Mouse (Mus musculus) left cerebral cortex, adult 2 months (tissue): Measurements from ENCODE around the gene Sik2. TPM values are rescaled to one million over a fixed set of nuclear protein-coding genes. Genes with fewer than 3 reads are reported as not detected.
A peak's percentile ranks its signal among the peaks of the same experiment; 100 is the strongest.

Experiments
- DNase-seq, 2 experiments: peaks; one replicate each; pipeline ENCODE4 v3.0.0; 2021 to 2022; ENCODE audit warnings: low spot score in 2 of 2, mixed read lengths in 1 of 2; ENCODE audit errors: extremely low spot score in 1 of 2
- H3K27ac ChIP-seq: fragments of 200-600 bp; 2 replicates; pipeline ENCODE4 v1.8.1; 2022
- H3K4me3 ChIP-seq: fragments of 200-600 bp; 2 replicates; pipeline ENCODE4 v1.8.1; 2022
- CTCF ChIP-seq: fragments of 200-600 bp; IDR thresholded peaks from 2 replicates; pipeline ENCODE4 v1.8.1; 2022; ENCODE audit warnings: antibody characterized with exemption, mild to moderate bottlenecking, moderate library complexity
- intact Hi-C: fragments of 180-260 bp; cut with DNase I; formaldehyde crosslinking; loops from one replicate; pipeline ENCODE4 v1.15.1; 2025
- total RNA-seq, 2 experiments: library from RNA; stranded (reverse); gene quantifications; 2 replicates each; pipeline ENCODE4 v1.2.3; 2021

Gene Sik2
- total RNA-seq, 2 experiments from 2014 or later, result 57.5 to 84.4 TPM

DNA sequence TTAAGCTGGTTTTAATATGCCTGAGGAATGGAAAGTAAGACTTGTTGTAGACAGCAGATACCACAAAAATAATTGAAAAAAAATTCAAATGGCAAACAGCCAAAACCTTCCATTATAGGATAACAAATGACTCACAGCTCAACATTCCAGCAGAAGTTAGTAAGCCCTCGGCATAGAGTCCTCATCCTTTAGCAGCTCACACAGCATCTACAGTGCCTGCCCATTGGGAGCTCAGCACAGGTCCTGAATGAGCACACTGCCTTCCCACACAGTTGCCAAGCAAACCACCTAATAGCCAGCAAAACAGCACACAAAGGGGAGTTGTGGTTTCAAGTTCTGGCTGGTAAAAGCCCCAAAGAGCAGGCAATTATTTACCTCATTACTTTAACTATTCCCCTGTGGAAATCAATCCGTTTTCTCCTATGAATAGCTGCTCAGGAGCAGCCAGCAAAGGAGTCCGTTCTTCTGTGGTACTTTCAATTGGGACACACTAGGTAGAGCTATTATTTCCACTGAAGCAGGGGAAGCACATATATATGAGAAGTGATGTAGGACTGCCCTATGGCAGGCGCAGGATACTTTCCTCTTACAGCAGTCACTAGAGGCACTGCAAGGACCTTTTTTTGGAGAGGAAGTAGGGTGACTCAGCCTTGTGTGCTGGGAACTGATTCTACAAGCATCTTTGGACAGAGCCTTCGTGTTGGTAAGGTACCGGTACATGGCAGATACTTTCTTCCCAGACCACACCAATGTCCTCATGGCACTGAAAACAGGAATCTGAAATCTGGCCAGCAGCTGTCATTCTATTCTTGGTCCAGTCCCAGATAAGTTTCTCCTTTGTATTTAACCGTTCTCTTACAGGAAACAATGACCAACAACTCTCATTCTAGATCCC lies 108.6 kb downstream of the Sik2 start:
- H3K4me3 ChIP-seq, result no peak overlapping the region
- TF ChIP-seq CTCF, result no peak
- DNase-seq, result no peak
- intact Hi-C loops, result no loop called here
- H3K27ac ChIP-seq, result no peak overlapping the region

DNA sequence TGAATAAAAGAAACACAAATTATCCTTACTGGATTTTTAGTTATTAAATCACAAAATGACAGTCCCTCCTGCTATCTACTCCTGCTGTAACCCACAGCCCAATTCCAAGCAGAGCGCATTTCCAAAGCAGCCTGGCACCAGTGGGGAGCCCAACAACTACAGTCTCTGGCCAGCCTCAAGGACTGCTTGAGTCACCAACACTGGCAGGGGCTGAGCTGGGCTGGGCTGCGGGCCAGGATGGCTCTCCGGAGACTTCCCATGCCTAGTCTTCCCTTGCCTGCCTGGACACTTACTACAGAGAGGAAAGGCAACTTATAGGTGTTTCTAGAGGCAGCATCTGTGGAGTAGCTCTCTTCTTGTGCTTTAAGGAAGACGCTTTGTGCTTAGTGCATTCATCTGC lies 115.2 kb downstream of the Sik2 start:
- peak; percentile 54 to 60 for DNase-seq
- Histone ChIP-seq H3K4me3 (no peak overlapping the region), H3K27ac (no peak overlapping the region)
- no peak for TF ChIP-seq CTCF
- intact Hi-C loops, result no loop called here

DNA sequence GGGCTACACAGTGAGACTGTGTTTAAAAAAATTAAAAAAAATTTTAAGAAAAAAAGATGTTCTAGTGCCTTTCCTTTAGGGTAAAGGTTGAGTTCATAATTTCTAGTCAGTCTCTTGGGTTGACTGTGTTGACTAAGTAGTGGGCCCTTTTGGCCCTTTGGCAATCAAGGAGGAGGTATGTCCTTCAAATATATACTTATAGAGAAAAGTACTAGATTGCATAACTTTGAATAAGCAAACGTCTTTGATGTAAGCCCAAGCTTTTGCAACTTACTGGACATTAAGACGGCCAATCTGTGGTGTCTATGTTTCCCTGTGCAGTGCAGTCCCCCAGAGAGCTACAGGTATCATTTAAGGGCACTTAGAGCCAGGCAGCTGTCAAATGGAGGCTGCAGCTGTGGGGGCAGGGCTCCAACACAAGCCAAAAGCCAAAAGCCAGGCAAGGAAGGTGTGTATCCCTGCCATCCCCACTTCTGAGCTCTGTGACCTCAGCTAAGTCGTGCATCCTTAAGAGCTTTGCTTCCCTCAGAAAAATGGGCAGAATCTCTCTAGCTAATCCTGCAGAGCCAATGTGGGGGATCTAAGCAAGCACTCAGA lies 118.3 kb downstream of the Sik2 start:
- DNase-seq, result no peak
- Histone ChIP-seq H3K4me3 (no peak overlapping the region), H3K27ac (no peak overlapping the region)
- intact Hi-C loops, result no loop called here
- no peak for TF ChIP-seq CTCF

DNA sequence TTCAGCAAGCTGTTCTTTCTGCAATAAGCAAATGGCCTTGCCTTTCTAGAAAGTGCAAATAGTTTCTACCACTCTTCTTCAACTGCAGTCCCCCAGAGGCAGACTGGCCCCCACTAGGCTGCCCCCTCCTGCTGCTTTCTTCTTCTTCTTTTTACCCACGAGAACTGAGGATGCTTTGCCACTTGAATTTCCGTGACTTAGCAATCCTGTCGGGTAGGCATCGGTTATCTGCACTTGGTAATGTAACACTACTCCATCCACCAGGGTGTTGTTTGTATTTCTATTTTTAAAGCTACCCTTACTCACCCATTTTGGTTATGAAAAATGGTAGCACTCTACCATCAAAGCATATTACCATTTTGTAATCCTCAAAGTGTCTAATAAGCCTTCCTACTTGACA lies 118.9 kb downstream of the Sik2 start:
- TF ChIP-seq CTCF, result no peak
- intact Hi-C loops, result no loop called here
- no peak for DNase-seq
- Histone ChIP-seq H3K4me3 (no peak overlapping the region), H3K27ac (no peak overlapping the region)

DNA sequence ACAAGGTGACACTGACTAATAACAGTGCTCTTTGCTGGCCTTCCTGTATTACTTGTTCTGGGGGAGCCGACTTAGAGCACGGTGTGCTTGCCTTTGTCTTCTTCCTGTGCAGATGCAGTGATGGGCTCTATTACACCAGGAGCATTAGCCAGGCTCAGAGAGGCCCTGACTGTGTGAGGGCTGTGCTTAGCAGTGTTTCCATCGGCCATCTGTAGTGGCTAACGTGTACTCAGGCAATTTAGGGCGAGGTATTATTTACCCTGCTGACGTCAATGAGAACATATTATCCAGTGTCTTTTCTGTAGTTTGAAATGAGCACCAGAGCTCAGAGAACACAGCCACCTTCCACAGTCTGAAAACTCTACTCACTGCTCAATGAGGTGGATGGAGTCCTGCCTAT lies 119.7 kb downstream of the Sik2 start:
- no peak for DNase-seq
- Histone ChIP-seq H3K27ac (no peak overlapping the region), H3K4me3 (no peak overlapping the region)
- intact Hi-C loops, result no loop called here
- TF ChIP-seq CTCF, result no peak

DNA sequence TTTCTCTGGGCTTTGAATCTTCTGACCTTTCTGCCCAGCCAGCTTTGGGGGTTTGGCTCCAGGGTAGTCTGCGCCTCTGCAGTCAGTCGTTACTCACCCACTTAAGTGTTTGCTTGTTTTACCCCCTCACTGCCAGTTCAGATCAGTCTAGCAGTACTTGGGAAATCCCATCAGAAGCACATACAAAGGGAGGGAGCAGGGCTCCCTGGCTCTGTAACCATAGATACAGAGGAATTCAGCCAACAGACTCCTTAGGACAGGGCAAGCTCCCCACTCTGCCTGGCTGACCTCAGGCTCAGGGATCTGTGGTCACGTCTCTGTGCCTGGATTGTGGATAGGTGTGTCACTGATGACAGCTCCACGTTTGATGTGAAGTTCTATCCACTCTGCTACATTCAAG lies 121.5 kb downstream of the Sik2 start:
- Histone ChIP-seq H3K4me3 (no peak overlapping the region), H3K27ac (peak overlapping the region; percentile 26; the same call in 1 of the 2 replicates)
- no peak for TF ChIP-seq CTCF
- no peak for DNase-seq
- intact Hi-C loops, result no loop called here

DNA sequence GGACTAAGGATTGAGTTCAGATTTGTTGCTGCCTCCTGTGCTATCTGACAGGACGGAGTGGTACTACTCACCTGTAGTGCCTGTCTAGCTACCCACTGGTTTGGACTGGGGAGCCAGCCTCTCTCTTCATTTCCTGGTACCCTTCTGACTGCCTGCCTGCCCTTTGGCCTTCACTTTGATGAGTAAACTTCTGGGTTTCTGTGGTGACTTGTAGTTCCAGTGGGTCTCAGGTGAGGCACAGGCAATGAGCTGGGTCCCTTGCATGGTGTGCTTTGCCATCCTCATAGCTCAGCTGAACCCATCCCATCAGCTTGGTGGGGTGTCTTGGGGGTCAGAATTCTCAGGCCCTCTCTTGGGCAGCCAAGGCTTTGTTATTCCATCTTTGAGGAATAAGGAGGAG lies 122.0 kb downstream of the Sik2 start:
- intact Hi-C loops, result no loop called here
- no peak for TF ChIP-seq CTCF

DNA sequence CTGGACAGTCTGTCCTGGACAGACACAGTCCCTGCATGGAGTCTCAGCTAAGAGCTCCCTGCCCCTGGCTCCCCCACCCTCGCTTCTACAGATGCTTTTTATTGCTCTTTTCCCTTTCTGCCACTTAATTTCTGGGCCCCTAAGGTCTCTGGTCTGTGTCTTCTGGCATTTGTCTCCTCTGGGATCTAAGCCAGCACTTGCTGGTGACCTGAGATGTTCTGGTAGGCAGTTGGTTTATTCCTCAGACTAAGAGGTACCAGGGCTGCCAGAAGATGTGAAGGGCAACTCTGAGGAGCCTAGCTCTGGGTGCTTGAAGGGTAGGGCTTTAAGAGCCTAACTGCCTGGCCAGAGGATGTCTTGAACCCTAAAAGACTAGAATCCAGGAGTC lies 123.3 kb downstream of the Sik2 start:
- no peak for TF ChIP-seq CTCF
- Histone ChIP-seq H3K4me3 (no peak overlapping the region), H3K27ac (peak overlapping the region; percentile 84)
- no peak for DNase-seq
- intact Hi-C loops, result no loop called here

More for the DNA sequence above, 122.0 kb downstream of the Sik2 start:
- H3K27ac ChIP-seq, result peak overlapping the region; percentile 19
- no peak for DNase-seq
- H3K4me3 ChIP-seq, result no peak overlapping the region

DNA sequence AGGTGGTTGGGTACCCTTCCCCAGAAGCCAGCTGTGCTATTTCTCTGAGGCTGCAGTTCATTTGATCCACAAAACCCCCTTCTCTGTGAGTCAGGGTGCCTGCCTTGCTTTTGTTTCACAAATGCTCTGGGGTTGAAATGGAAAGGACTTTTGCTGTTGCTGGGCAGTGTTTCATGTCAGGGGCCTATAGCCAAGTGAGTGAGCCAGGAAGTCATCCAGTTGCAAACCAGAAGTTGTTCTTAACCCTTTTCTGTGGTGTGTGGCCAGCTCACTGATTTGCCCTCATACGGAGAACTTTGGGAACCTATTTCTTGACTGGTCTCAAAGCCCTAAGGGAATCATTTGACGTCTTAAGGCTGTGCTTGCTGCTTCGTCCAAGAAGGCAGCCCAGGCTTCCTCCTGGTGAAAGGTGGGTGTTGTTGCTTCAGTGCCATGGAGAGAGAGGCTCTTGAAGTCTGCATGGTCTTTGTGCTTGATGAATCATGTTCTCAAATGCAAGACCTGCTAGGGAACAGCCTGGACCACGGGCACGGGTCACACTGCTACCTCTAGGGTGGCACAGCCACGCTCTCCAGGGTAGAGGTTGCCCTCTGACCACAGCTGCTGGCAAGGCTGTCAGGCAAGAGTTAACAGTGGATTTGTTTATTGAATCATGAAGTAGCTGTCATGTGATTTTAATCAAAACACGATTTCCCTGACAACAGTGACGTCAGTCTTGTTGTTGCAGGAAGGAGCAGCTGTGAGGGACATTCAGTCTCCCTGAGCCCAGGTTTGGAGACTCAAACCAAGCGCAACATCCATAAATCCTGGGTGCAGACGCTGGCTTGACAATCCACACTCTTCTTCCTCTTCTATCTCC lies 123.9 kb downstream of the Sik2 start:
- DNase-seq, result no peak
- peak overlapping the region; percentile 84 for H3K27ac ChIP-seq
- no peak for TF ChIP-seq CTCF
- intact Hi-C loops, result no loop called here
- no peak overlapping the region for H3K4me3 ChIP-seq

DNA sequence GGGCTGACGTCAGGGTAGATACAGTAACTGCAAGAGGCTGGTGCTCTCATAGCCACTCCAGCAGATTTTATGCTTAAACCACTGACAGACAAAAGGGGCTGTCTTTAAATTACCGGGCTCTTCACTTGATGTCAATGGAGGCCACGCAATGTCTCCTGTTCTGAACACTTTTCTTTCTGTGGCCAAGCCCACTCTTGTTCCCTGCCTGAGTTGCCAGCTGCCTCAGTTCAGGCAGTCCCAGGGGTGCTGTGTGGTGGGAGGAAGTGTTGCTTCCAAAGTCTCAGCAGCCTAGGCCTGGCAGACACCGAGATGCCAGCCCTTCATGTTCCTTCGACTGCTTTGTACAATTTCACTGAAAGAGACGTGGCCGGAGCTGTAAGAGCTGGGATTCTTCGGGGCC lies 124.8 kb downstream of the Sik2 start:
- peak overlapping the region; percentile 84 for H3K27ac ChIP-seq
- intact Hi-C loops, result no loop called here
- no peak overlapping the region for H3K4me3 ChIP-seq
- TF ChIP-seq CTCF, result no peak
- DNase-seq, result peak in 1 of 2 experiments; percentile 34

DNA sequence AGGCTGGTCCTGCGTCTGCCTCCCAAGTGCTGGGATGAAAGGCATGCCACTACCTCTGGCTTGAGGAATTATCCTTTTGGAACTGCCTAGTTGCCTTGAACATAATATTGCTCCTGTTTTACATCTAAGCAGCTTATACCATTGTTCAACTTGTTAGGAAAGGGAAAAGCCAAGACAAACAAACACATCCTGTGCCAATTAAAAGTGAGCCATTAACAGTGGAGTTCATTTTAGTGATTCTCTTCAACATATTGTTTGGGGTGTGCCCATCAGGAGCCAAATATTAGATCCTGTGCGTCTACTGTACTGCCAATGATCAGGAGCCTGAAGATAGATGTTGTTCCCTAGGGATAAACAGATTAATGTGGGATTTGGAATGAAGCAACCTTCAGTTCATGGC lies 126.7 kb downstream of the Sik2 start:
- no peak for DNase-seq
- TF ChIP-seq CTCF, result no peak
- H3K4me3 ChIP-seq, result no peak overlapping the region
- no peak overlapping the region for H3K27ac ChIP-seq
- intact Hi-C loops, result no loop called here

DNA sequence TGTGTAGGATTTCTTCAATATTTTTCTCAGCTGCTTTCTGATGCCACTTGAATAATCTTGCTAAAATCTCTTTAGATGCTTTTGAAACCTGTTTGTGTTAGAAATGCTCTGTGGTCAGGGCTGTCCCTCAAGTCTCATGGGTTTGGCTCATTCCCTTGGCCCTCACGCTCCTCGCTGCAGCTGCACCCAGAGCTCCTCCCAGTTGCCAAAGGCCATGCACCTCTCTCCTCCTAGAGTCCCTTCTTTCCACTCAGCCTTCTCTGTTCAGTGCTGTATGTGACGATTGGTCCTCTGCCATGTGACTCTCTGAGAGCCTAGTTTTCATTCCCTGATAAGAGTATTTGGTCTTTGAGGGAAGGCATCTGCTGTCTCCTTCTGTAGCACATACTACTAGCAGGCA lies 131.4 kb downstream of the Sik2 start:
- H3K27ac ChIP-seq, result no peak overlapping the region
- TF ChIP-seq CTCF, result no peak
- H3K4me3 ChIP-seq, result no peak overlapping the region
- intact Hi-C loops, result no loop called here
- no peak for DNase-seq
